Mouse (Mus musculus) gastrocnemius, postnatal 4 days (tissue): ENCODE data around the gene Prkaa2. TPM values are rescaled to one million over a fixed set of nuclear protein-coding genes. Genes with fewer than 3 reads are reported as not detected.

ENCODE experiments used
- DNase-seq, 2 experiments: peaks; one replicate each; pipeline ENCODE4 v3.0.0; 2021 to 2022; ENCODE audit warnings: low spot score in 2 of 2, mixed read lengths in 2 of 2
- long read RNA-seq, 2 experiments: library from polyadenylated mRNA; stranded (forward); transcript quantifications; one replicate each; pipeline ENCODE4 v2.0.0; 2021
- total RNA-seq, 2 experiments: library from RNA; stranded (reverse); gene quantifications; 2 replicates each; pipeline ENCODE4 v1.2.3; 2021

Prkaa2 gene
- total RNA-seq: 10 to 100 TPM; 44.4 to 46.8 TPM
- long read RNA-seq, experiment 1, full-length matches to known transcripts: 9 of 21 reads
- long read RNA-seq, experiment 1, partial matches to known transcripts: 1 of 21 reads
- long read RNA-seq, experiment 1, other reads (novel, unspliced or antisense): 11 of 21 reads
- long read RNA-seq, experiment 2, full-length matches to known transcripts: 20 of 29 reads
- long read RNA-seq, experiment 2, partial matches to known transcripts: 0 of 29 reads
- long read RNA-seq, experiment 2, other reads (novel, unspliced or antisense): 9 of 29 reads

DNA sequence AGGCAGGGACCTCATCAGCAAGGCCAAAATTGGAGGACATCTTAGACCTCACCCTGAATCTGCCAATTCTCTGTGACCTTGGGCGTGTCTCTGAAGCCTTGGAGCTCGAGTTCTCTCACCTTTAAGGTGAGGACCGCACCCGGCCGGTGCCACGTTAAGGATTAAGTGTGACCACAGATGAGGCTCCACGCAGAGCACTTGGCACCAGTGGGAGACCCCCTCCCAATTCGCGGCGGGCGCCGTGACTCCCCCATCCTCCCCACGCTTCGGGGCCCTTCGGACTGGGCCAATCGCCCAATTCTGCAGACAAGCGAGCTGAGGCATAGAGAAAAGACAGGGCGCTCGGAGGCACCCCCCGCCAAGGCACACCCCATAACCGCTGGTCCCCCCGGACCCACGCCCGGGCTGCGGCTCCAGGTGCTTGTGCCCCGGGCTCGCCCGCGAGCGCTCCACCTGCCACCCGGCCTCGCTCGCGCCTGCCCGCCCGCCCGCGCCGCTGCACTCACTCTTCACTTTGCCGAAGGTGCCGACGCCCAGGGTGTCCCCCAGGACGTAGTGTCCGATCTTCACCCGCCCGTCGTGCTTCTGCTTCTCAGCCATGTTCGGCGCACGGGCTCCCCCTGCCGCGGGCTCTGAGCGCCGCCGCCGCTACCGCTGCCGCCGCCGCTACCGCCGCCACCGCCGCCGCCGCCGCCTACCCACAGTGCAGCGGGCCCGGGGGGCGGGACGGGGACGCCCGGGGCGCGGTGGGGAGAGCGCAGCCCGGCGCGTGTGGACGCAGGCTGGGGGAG, at the start of gene Prkaa2:
Gene Prkaa2 (minus strand): TSS at position 692 of the 791 bp plus-strand sequence.
- DNase-seq: peak; percentile 63 to 76

DNA sequence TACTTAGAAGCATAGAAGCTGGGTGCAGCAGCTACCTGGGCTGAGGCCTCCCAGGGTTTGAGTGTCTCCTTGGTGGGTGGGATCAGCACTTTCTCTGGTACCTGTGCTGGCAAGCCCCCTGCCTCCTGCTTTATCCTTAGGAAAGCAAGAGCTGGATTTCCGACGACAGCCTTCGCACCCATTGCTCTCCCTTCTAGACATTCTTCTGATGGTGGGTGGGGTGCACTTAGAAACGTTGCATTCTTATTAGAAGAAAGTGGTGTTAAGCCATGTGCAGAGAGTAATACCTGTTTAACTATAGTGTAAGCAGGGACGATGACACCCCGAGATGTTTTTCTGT, 49.8 kb upstream of the Prkaa2 start:
- DNase-seq: no peak

DNA sequence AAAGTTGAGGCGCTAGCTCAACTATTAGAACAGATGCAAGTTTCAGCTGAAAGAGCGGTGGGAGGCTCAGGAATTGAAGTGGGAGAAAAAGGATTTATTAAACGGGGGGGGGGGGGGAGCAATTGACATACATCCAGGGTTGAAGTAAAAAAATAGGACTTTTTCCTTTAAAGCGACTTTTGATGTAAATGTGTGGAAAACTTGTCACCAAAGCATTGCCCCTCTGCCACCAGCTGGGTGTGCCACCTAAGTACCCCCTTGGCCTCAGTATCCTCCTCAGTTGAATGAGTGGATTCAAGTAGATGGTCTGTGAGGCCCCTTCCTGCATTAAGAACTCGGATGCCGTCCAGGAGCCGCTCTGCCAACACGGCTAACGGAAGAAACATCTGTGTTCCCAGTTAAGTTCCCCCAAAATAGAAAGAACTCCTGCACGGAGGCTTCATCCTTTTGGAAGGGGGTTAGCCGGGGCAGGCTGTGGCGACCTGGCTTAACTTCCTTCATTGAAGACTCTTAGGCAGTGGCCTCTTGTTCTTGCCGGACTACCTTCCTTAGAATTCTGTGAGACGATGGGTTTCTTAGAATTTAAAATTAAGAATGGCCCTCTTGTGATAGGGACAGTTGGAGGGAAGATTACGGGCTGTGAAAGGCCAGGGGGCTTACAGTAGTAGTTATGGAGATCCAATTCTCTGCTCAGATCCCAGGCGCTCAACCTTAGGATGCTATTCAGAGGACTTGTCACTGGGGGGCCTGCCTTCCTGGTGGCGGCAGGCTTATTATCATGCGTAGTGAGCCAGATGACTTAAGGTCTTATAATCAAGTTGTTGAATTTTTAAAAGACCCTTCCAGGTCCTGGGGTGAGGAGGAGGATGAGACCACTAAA, 49.2 kb upstream of the Prkaa2 start:
- DNase-seq: peak in 1 of 2 experiments; percentile 59

DNA sequence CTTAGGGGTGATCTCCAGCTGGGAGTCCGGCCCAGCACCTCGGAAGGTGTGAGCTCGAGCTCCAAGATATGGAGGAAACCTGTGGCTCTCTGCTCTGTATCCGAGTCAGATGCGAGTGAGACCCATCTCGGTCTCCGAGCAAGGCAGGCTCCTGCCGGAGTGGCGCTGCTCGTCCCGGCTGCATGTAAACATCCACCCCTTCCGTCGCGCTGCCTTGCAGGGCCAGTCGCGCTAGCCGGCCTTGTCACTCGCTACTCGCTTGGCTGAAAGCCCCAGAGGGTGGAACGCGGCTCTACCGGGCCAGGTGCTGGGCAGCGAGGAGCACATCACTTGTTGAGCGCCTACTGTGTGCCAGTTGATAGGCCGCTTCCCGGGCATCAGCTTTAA, 48.5 kb upstream of the Prkaa2 start:
- peak; percentile 60 to 80 for DNase-seq

DNA sequence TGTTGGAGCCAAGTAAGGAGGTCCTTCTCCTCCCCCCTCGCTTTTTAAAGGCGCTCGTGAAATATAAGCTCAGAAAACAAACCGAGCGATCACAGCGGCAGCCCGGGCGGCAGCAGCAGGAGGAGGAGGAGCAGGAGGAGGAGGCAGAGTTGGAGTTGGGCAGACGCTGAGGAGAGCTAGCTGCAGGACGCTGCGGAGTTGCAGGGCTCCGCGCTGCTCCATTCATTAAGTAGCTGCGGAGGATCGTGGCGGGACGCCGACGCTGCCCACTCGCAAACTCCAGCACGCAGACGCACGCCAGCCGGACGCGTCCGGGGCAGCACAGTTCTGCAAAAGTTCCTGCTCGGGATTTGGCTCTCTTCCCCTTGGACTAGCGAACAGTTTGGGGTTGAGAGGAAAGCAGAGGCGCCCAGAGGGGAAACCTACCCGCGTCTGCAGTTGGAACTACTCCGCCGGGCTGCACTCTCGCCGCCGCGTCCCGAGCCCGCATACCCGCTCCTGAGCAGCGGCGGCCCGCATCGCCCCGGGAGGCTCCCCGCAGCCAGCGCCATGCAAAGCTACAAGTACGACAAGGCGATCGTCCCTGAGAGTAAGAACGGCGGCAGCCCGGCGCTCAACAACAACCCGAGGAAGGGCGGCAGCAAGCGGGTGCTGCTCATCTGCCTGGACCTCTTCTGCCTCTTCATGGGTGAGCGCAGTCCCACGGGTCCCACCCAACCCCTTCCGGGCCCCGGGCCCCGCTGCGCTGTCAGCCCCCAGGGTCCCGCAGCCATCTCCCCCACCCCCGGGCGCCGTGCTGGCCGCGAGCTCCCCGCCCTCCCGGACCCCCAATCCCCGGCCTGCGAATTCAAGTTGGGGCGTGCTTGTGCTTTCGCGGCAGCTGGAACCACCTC, 47.8 kb upstream of the Prkaa2 start, which contains the start of gene Plpp3:
Gene Plpp3 (plus strand): TSS at position 72 of the 893 bp plus-strand sequence.
- DNase-seq: peak; percentile 64 to 86

DNA sequence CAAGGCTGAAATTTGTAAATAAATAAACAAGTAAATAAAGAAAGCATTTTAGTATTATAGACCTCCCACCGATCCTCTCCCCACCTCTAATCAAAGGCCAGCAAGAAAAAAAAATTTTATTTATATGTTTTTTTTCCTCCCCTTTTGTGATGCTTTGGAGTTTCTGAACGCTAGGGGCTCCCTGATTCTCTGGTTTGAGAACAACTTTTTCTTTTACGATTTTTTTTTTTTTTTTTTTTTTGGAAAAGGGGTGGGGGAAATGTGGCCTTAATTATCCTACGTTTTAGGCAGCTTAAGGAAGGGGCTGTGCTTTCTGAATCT, 47.2 kb upstream of the Prkaa2 start:
- no peak for DNase-seq

DNA sequence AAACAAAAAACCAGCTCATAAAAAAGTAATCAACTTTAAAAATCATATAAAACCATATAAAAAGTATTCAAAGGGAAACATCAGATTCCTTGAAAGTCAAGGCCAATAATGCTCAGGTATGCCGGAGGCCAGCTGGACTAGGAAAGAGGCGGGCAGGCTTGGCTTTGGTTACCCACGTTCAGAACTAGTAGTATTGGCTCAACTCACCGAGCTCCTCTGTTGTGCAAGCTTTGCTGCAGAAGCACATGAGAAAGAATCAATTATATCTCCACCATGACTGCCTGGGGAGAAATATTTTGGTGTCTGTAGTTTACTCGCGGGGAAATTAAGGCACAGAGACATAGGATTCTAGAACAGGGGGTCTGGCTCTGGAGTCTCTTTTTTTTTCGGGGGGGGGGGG, 46.6 kb upstream of the Prkaa2 start:
- no peak for DNase-seq

DNA sequence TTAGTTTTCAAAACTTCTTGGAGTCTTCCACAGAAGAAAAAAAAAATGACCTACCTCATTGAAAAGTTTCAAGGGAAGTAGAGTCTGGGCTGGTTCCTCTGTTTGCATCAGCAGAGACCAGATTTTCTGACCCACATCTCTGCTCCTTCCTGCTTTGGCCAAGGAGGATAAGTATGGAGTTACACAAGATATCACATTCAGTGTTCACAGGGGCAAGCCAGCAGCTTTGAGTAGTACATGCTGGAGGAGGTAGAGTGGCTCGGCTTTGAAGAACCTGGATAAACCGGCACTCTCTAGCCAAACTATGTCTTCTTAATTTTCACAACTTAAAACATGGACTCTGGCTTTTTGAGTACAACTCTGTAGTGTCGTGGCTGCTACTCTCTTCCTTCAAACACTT, 43.5 kb upstream of the Prkaa2 start:
- no peak for DNase-seq

DNA sequence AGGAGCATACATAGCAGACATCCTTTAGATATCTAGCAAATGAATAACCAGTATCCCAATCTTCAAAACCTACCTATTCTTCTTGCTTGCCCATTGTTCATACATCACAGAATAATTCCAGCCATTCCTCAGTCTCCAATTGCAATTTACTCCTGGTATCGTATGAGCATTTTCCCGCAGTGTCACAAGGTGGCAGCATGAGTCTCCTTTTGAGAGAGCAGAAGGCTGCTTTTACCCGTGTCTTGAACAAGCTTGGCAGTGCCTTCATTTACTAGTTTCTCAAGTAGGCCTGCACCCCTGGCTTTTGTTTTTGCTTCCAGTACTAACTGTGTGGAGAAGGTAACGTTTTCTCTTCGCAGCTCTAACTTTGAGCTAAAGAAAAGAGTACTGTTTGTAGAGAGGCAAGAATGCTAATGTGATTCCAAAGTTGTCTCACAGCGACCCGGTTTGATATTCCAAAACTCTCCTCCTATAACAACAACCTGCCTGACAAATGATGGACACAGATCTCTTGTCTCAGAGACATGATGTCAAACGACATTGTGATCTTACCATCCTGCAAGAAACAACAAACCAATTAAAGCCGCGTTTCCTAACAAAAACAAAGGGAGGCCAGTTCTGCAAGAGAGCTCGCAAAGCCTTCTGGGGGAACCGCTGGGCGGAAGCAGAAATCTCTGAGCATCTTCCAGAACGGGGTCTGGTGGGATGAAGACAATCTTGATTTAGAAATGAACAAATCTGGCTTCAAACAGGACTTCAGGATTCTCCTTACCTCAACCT, 42.4 kb upstream of the Prkaa2 start:
- peak in 1 of 2 experiments; percentile 67 for DNase-seq

DNA sequence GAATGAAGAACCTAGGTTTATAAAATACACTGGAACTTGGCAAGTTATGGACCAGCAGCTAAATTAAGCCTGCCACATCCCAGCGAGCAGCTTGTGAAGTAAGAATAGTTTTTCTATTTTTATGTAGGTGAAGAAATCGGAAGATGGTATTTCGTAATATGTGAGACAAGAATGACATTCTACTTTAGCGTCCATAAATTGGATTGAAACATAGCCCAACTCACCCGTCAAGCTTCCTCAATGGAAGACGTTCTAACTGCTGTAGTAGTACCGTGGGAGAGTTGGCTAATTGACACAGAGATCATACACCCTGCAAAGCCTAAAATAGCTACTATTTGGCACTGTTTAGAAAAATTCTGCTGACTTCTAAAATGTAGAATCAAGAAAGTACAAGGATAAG, 39.8 kb upstream of the Prkaa2 start:
- DNase-seq: no peak

DNA sequence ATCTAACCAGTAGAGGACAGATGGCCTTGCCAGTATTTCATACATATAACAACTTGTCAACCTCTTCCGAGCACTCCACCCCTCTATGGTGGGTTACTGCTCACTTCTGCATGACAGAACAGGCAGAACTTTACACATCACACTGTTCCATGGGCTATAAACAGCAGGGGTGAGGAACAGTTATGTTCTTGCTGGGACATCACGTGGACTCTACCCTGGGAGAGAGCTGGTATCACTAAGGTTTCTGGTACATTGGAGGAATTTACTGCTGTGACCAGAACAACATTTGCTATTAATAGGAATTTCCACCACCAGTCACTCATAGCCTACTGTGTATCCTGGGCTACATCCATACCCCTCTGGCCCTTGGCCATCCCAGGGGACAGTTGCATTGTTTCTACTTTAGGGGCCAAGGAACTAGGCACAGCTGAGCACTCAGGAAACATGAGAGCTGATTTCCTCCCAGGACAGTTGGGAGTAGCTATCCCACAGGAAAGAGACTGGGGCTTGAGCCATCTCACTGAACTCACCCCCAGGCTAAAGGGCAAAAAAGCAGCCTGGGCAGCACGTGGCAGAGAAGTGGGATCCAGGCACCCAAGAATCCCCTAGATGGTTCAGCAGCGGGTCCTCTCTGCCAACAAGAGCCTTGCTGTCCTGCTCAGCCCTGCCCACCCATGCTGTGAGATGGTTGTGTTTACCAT, 23.8 kb upstream of the Prkaa2 start:
- DNase-seq: no peak

DNA sequence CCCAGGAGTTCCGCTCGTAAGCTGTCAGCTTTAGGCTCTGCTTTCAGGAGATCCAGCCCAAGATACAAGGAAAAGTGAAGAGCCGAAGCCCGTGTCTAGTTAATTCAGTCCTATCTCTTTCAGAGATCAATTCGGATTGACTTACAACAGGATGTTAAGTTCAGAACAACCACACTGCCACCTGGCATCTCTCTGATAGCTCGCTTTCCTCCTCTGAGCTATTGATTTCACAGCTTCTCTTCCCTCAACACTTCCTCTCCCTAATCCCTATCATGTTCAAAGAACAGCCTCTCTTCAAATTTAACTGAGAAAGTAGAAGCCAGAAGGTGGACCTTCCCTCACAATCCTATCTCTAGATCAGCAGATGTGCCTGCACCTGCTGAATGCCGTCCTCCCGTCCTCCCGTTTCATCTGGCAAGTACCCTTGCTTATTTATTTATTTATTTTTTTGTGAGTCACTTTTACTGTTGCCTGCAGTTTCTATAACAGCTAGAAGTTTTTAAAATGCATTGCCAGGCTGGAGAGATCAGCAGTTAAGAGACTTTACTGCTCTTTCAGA, 22.1 kb upstream of the Prkaa2 start:
- DNase-seq: no peak

DNA sequence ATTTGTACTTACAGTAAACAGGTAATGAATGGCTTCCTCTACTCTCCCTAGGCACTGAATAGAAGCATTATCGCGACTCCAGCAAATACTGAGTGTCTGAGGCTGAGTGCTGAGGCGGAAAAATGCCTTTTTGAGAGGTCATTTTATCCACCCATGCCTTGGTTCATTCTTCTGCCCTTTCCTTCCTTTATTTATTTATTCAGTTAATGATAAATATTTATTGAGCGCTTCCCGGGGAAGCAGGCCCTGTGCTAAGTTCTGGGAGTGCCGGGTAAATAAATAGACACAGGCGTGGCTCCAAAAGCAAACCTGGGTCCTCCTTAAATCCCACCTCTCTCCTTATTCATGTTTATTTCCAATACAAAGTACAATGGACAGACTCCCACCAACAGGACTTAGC, 19.5 kb upstream of the Prkaa2 start:
- no peak for DNase-seq

DNA sequence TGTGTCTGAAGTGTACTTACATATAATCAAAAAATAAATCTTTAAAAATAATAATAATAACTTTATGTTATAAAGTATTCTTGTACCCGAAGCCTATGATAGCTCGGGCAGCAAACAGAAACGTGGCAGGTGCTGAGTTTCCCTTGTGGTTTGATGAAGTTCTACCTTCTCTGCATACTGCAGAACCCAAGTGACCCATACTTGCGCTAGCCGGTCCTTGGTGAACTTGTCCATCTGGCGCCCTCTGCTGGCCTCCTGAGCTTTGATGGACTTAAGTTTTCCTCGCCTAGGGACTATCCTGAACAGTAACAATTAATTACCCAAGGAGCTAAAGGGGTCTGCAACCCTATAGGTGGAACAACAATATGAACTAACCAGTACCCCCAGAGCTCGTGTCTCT, 12.7 kb upstream of the Prkaa2 start:
- DNase-seq: peak in 1 of 2 experiments; percentile 54

DNA sequence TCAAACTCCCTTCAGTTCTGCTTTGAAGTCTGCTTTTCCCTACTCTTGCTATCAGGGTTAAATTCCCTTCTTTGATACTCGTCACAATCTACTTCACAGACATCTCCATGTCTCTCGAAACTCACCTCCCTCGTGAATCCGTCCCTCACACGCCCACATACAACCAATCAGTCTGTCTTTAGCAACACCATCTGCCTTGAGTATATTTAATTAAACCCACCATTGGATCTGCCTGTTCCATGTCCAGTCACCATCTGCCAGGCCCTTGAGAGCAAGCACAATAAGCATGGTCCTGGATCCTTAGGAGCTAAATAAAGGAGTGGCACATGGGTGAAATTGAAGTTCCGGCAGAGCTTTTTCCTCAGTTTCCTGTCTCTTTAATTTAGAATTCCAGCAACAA, 11.4 kb upstream of the Prkaa2 start:
- DNase-seq: no peak

DNA sequence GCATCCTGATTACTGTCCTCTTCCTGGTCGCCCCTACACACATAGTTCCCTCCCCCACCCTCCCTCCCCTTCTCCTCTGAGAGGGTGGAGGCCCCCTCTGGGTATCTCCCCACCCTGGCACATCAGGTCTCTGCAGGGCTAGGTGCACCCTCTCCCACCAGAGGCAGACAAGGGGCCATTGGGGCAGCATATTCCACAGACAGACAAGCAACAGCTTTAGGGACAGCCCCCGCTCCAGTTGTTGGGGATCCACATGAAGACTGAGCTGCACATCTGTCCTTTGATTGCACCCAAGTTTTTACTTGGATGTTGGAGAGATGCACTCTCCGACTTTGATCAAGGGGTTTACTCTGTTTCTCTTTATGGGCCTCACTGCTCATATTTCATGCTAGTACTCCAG, 3.8 kb upstream of the Prkaa2 start:
- DNase-seq: no peak

DNA sequence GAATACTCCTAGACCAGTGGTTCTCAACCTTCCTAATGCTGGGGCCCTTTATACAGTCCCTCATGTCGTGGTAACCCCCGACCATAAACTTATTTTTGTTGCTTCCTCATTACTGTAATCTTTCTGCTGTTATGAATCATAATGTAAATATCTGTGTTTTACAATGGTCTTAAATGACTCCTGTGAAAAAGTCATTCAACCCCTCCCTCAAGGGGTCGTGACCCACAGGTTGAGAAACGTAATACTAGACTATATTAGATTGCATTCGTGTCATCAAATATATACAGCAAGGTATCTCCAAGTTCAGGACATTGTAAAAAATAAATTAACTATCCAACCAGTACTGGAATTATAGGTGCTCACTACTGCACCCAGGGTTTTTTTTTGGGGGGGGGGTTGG, 3.4 kb upstream of the Prkaa2 start:
- no peak for DNase-seq

DNA sequence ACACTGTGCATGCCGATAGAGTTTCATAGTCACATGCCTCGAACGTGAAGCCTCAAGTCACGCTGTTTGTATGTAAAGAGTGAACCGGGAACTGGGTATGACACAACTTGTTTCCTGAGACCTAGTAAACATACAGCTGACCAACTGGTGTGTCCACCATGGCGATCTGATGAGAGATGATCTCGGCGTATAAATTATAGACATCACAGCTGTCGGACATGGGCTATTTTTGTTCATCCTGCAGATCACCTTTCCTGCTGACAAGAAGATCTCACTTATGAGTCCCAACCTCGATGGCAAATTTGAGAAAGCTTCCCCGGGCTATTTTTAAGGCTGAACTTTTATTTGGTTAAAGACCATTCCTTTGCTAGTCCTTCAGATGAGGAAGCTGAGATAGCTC, 2.1 kb upstream of the Prkaa2 start:
- no peak for DNase-seq

DNA sequence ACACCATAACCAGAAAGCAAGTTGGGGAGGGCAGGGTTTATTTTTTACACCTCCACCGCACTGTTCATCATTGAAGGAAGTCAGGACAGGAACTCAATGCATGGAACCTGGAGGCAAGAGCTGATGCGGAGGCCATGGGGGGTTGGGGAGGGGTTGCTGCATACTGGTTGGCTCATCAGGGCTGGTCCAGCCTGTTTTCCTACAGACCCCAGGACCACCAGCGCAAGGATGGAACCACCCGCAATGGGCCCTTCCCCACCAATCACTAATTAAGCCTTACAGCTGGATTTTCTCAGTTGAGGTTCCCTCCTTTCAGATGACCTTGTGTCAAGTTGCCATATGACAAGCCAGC, 970 bp upstream of the Prkaa2 start:
- DNase-seq: no peak
